Comparison of ENCODE assay signal across 15 mouse cellular contexts in the genomic region with DNA sequence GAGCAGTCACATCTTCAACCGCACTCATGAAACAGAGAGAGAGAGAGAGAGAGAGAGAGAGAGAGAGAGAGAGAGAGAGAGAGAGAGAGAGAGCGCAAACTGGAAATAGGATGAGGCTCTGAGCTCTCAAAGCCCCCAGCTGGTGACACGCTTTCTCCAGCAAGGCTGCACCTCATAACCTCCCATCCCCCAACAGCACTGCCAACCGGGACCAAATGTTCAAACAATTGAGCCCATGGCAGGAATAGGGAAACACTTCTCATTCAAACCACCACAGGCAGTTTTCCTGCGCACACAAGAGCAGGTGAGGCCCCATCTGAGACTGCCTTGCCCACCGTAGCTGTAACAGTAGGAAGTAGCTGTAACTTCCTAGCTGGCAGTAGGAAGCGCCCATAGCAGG. TPM values are rescaled to one million over a fixed set of nuclear protein-coding genes. Genes with fewer than 3 reads are reported as not detected.
DNase-seq lines count a peak whose midpoint lies in the region; ATAC-seq and TF ChIP-seq lines count a peak whose summit lies in the region.
"Had no signal": no experiment of that assay in that cellular context is flagged by ENCODE, and none has a peak within 500 bp of the region (broad histone marks: within the 10 kb centered on the region; RNA-seq: fewer than 3 reads in every experiment).

No protein-coding gene starts in this region.

- TF ChIP-seq POLR2A in thymus, adult 2 months (IDR thresholded peaks at IDR 0.05; ENCODE audit: control insufficient read depth, extremely low read depth, insufficient read depth, low read length, poor library complexity) = no peak

- no peak for TF ChIP-seq CTCF in gastrocnemius, adult 2 months (IDR thresholded peaks at IDR 0.05)
- TF ChIP-seq CTCF in thymus, adult 2 months (IDR thresholded peaks at IDR 0.05; ENCODE audit: borderline replicate concordance, control insufficient read depth, extremely low read depth, insufficient read depth, low read length, poor library complexity) = no peak

- no peak overlapping the region for H3K4me2 ChIP-seq in limb, embryonic 15.5 days
- no peak overlapping the region for H3K4me2 ChIP-seq in neural tube, embryonic 15.5 days
- H3K4me2 ChIP-seq: hindbrain, embryonic 13.5 days had no signal

- H3K9me3 ChIP-seq in limb, embryonic 15.5 days = no peaks in the 10 kb centered on the region
- no peaks in the 10 kb centered on the region for H3K9me3 ChIP-seq in neural tube, embryonic 15.5 days (replicated peaks)
- H3K9me3 ChIP-seq: hindbrain, embryonic 13.5 days had no signal

- H3K36me3 ChIP-seq in limb, embryonic 15.5 days = no peaks in the 10 kb centered on the region
- H3K36me3 ChIP-seq in thymus, adult 2 months (ENCODE audit: control insufficient read depth, insufficient read depth, low read length) = no peaks in the 10 kb centered on the region
- no peaks in the 10 kb centered on the region for H3K36me3 ChIP-seq in neural tube, embryonic 15.5 days
- H3K36me3 ChIP-seq: hindbrain, embryonic 13.5 days had no signal

- no peak overlapping the region for H3K4me3 ChIP-seq in gastrocnemius, adult 2 months
- H3K4me3 ChIP-seq in limb, embryonic 15.5 days = no peak overlapping the region
- H3K4me3 ChIP-seq in thymus, adult 2 months (ENCODE audit: control insufficient read depth, insufficient read depth, low read length) = no peak overlapping the region
- no peak overlapping the region for H3K4me3 ChIP-seq in neural tube, embryonic 15.5 days (replicated peaks)
- H3K4me3 ChIP-seq: hindbrain, embryonic 13.5 days had no signal

- no peak overlapping the region for H3K9ac ChIP-seq in limb, embryonic 15.5 days
- no peak overlapping the region for H3K9ac ChIP-seq in neural tube, embryonic 15.5 days (replicated peaks)
- H3K9ac ChIP-seq: hindbrain, embryonic 13.5 days had no signal

- H3K27ac ChIP-seq in gastrocnemius, adult 2 months = peak overlapping the region; percentile 77
- peak overlapping the region; percentile 63 for H3K27ac ChIP-seq in limb, embryonic 15.5 days
- peak overlapping the region; percentile 67; the same call in 1 of the 2 replicates for H3K27ac ChIP-seq in thymus, adult 2 months (ENCODE audit: control insufficient read depth, insufficient read depth, low read length)
- H3K27ac ChIP-seq in neural tube, embryonic 15.5 days (replicated peaks) = no peak overlapping the region
- H3K27ac ChIP-seq: hindbrain, embryonic 13.5 days had no signal

- no peaks in the 10 kb centered on the region for H3K27me3 ChIP-seq in limb, embryonic 15.5 days
- H3K27me3 ChIP-seq in thymus, adult 2 months (ENCODE audit: control insufficient read depth, insufficient read depth, low read length) = no peaks in the 10 kb centered on the region
- no peaks in the 10 kb centered on the region; the same call in 1 of the 2 replicates for H3K27me3 ChIP-seq in neural tube, embryonic 15.5 days (replicated peaks)

- intact Hi-C loops in gastrocnemius, adult 2 months (cut with DNase I) = loop anchor here (5.0 kb wide), 1 partner anchor 41 kb away; no protein-coding TSS in a partner anchor

- ATAC-seq in limb, embryonic 15.5 days (ENCODE audit: insufficient number of reproducible peaks, low FRiP score, low TSS enrichment, low read depth) = no peak
- ATAC-seq in neural tube, embryonic 15.5 days (ENCODE audit: low FRiP score) = no peak

- H3K4me1 ChIP-seq in limb, embryonic 15.5 days = peaks cover 13% of the 10 kb centered on the region
- peaks cover 20% of the 10 kb centered on the region for H3K4me1 ChIP-seq in thymus, adult 2 months (replicated peaks; ENCODE audit: control insufficient read depth, insufficient read depth, low read length)
- no peaks in the 10 kb centered on the region for H3K4me1 ChIP-seq in neural tube, embryonic 15.5 days

- DNase-seq in gastrocnemius, adult 2 months = no peak
- no peak for DNase-seq in gastrocnemius, postnatal 25 days
- DNase-seq in induced T-regulatory cell, adult 2 months (ENCODE audit: low read depth) = peak; percentile 29
- peak; percentile 24 for DNase-seq in thymus, adult 2 months
- DNase-seq in testis, postnatal 10 days (ENCODE audit: low spot score) = no peak
- DNase-seq in frontal cortex, postnatal 25 days (ENCODE audit: low spot score in 2 of 2) = no peak
- DNase-seq: adrenal gland, adult 2 months; B cell, adult 2 months; cerebellum, adult 11-12 months; right cerebral cortex, postnatal 14 days had no signal

- WGBS in limb, embryonic 15.5 days = 26% methylated on average over 7 of the region's 7 CpGs
- 50% methylated on average over 7 of the region's 7 CpGs for WGBS in thymus, adult 2 months
- WGBS in neural tube, embryonic 15.5 days = 29% methylated on average over 7 of the region's 7 CpGs

RNA-seq across cellular contexts. Expression of a gene that starts 25.5 kb away (rescaled TPM):
- not detected for total RNA-seq in gastrocnemius, adult 2 months (2021)
- total RNA-seq in gastrocnemius, postnatal 25 days (2021) = not detected
- 0.19 and 0.32 TPM in 2 replicates for polyA plus RNA-seq in limb, embryonic 15.5 days (2015; fragmentation: Nextera tagmentation; extraction: Ambion mirVana)
- 2.1 and 2.3 TPM in 2 replicates for polyA plus RNA-seq in thymus, adult 2 months (2012; rRNA removed)
- polyA plus RNA-seq in neural tube, embryonic 15.5 days (2015; fragmentation: Nextera tagmentation; extraction: Ambion mirVana) = 3.5 TPM in 1 of 2 replicates, not detected in the other
- total RNA-seq: adrenal gland, adult 2 months; left cerebral cortex, postnatal 14 days; megakaryocyte, adult 5-6 weeks had no signal
- polyA plus RNA-seq: hindbrain, embryonic 13.5 days had no signal

RNA-seq across cellular contexts. Expression of a gene that starts 27.7 kb away (rescaled TPM):
- 10 to 100 TPM; 15.7 to 17.2 TPM for total RNA-seq in gastrocnemius, adult 2 months (2021)
- total RNA-seq in gastrocnemius, postnatal 25 days (2021) = 10 to 100 TPM; 11.4 to 13.8 TPM
- 2.6 and 2.8 TPM in 2 replicates for polyA plus RNA-seq in limb, embryonic 15.5 days (2015; fragmentation: Nextera tagmentation; extraction: Ambion mirVana)
- 8.9 and 9.5 TPM in 2 replicates for polyA plus RNA-seq in thymus, adult 2 months (2012; rRNA removed)
- 2.2 and 3.7 TPM in 2 replicates for polyA plus RNA-seq in neural tube, embryonic 15.5 days (2015; fragmentation: Nextera tagmentation; extraction: Ambion mirVana)

RNA-seq across cellular contexts. Expression of a gene that starts 31.3 kb away (rescaled TPM):
- total RNA-seq in gastrocnemius, adult 2 months (2021) = 1 to 10 TPM; 7.5 to 7.6 TPM
- total RNA-seq in gastrocnemius, postnatal 25 days (2021) = 1 to 10 TPM; 4.7 TPM
- 5.3 and 5.5 TPM in 2 replicates for polyA plus RNA-seq in limb, embryonic 15.5 days (2015; fragmentation: Nextera tagmentation; extraction: Ambion mirVana)
- polyA plus RNA-seq in thymus, adult 2 months (2012; rRNA removed) = 30.2 and 30.7 TPM in 2 replicates
- polyA plus RNA-seq in neural tube, embryonic 15.5 days (2015; fragmentation: Nextera tagmentation; extraction: Ambion mirVana) = 1.2 and 3.7 TPM in 2 replicates

Comparison
In these comparisons a context has a peak if more than half of its experiments do, and no peak if none do; other contexts are left out.
1. DNase-seq: peak in induced T-regulatory cell, adult 2 months (single experiment) and thymus, adult 2 months (single experiment); none in gastrocnemius, adult 2 months (single experiment), gastrocnemius, postnatal 25 days (single experiment), testis, postnatal 10 days (single experiment) and frontal cortex, postnatal 25 days (0 of 2).